In the genomic region with DNA sequence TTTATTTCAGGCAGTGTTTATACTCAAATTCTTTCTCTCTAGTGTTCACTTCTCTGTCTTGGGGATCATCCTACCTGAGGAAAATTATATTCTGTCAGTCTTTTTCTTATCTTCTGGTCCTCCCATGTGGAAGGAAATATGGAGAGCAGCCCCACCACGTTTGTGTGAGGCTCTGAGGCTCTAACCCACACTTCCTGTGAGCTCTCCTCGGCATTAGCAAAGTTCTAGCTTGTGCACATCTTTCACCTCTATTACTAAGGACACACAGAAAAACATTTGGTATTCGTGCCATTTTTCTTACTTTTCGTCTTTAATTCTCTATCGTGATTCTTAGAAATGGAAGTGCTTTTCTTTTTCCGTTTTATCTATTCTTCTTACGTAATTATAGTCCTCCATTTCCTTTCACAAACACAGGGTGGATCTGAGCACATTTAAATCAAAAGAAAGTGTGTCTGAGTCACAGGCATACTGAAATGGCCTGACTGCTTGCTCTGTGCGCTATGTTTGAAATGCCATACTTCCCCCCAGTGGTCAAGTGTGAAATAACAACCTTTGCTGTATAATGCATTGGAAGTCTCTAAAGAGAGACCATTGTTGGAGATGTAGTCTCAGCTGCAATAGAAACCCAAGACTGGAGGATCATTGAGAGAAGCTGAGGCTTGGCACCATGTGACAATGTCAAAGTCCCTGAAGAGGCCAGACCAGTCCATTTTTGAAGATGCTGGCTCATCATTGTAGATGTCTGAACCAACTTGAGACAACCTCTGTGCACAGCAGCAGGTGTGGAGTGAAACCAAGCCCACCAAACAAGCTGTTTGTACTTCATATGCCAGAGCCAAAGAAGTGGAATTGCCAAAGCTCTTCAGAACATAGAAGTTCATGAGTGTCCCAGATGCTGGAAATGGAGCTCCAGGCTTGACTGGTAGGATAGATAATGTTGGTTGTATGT, we compare ENCODE assay signal across 8 mouse cellular contexts. TPM values are rescaled to one million over a fixed set of nuclear protein-coding genes. Genes with fewer than 3 reads are reported as not detected.
A peak's percentile ranks its signal among the peaks of the same experiment; 100 is the strongest.
DNase-seq lines count a peak whose midpoint lies in the region; ATAC-seq and TF ChIP-seq lines count a peak whose summit lies in the region.

No protein-coding gene starts in this region.

- H3K9ac ChIP-seq in hindbrain, embryonic 15.5 days = no peak overlapping the region

- 27% methylated on average over 8 of the region's 8 CpGs for WGBS in hindbrain, embryonic 15.5 days
- WGBS in small intestine, adult 2 months = 20% methylated on average over 8 of the region's 8 CpGs

- no peak overlapping the region for H3K4me3 ChIP-seq in hindbrain, embryonic 15.5 days
- no peak overlapping the region for H3K4me3 ChIP-seq in small intestine, adult 2 months (ENCODE audit: low read depth, low read length)

- no peak for TF ChIP-seq POLR2A in small intestine, adult 2 months (IDR thresholded peaks at IDR 0.05; ENCODE audit: low read depth, low read length)

- peak; percentile 94 for ATAC-seq in hindbrain, embryonic 15.5 days (ENCODE audit: low FRiP score, low read depth)
- ATAC-seq in megakaryocyte progenitor cell, adult 5-6 weeks (replicated peaks; ENCODE audit: poor library complexity) = peak; percentile 100

- no peaks in the 10 kb centered on the region for H3K27me3 ChIP-seq in hindbrain, embryonic 15.5 days
- no peaks in the 10 kb centered on the region for H3K27me3 ChIP-seq in small intestine, adult 2 months (ENCODE audit: control insufficient read depth, insufficient read depth, low read length)

- H3K4me1 ChIP-seq in hindbrain, embryonic 15.5 days (replicated peaks) = peaks cover 6% of the 10 kb centered on the region; the same call in 1 of the 2 replicates
- no peaks in the 10 kb centered on the region for H3K4me1 ChIP-seq in small intestine, adult 2 months (ENCODE audit: control insufficient read depth, insufficient read depth, insufficient read length, low read length)

- peak; percentile 9; the same call in 1 of the 2 replicates for TF ChIP-seq CTCF in small intestine, adult 2 months (IDR thresholded peaks at IDR 0.05; ENCODE audit: extremely low read depth, insufficient read length, insufficient replicate concordance, low read depth, low read length)

- H3K4me2 ChIP-seq in hindbrain, embryonic 15.5 days = no peak overlapping the region

- no peaks in the 10 kb centered on the region for H3K36me3 ChIP-seq in hindbrain, embryonic 15.5 days
- no peaks in the 10 kb centered on the region for H3K36me3 ChIP-seq in small intestine, adult 2 months (ENCODE audit: control insufficient read depth, insufficient read depth, low read length)

- DNase-seq in ovary, postnatal 14 days (ENCODE audit: low spot score) = peak; percentile 56
- no peak for DNase-seq in ovary, adult 18-20 months (ENCODE audit: low spot score)
- peak; percentile 39 to 73 for DNase-seq in cerebellum, postnatal 25 days
- peak; percentile 19 to 55 for DNase-seq in frontal cortex, postnatal 14 days (ENCODE audit: low spot score in 2 of 2)
- DNase-seq in layer of hippocampus, postnatal 25 days (ENCODE audit: extremely low spot score in 1 of 2, low spot score in 1 of 2) = peak; percentile 17 to 58

- H3K9me3 ChIP-seq in hindbrain, embryonic 15.5 days = no peaks in the 10 kb centered on the region

- peak overlapping the region; percentile 42; the same call in 1 of the 2 replicates for H3K27ac ChIP-seq in hindbrain, embryonic 15.5 days (replicated peaks)
- no peak overlapping the region for H3K27ac ChIP-seq in small intestine, adult 2 months (ENCODE audit: insufficient read depth, low read depth, low read length)

RNA-seq across cellular contexts. Expression of gene Apbb1ip, which starts 52.1 kb away (rescaled TPM):
- 1.1 and 1.3 TPM in 2 replicates for polyA plus RNA-seq in hindbrain, embryonic 15.5 days (2015; fragmentation: Nextera tagmentation; extraction: Ambion mirVana)
- 1 to 10 TPM; 5.4 to 6.2 TPM for total RNA-seq in layer of hippocampus, postnatal 25 days (2021)
- total RNA-seq in megakaryocyte progenitor cell, adult 5-6 weeks (2015) = 120 and 136 TPM in 2 replicates
- 15.9 and 26.8 TPM in 2 replicates for total RNA-seq in megakaryocyte progenitor cell, adult 5-6 weeks (2017)
- polyA plus RNA-seq in small intestine, adult 2 months (2012; rRNA removed) = 0.84 and 1.4 TPM in 2 replicates
